Comparison of ENCODE assay signal across 17 mouse cellular contexts in the genomic region with DNA sequence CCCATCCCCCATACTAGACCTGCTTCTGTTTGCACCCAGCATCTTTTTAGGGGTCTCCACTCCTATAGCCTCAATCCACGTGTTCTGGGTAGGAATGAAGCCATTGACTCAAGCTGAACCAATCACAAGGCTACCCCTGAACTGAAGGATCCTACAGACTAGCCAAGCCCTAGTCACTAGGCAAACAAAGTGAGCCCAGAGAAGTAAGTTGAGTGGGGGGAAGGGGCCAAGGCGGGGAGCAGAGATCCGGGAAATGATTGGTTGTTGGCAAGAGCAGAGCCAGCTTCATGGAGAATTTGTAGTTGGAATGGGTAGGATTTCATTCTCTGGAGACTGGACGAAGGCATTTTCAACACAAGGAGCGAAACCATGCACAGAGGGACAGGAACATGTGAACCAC. TPM values are rescaled to one million over a fixed set of nuclear protein-coding genes. Genes with fewer than 3 reads are reported as not detected.
DNase-seq lines count a peak whose midpoint lies in the region; ATAC-seq and TF ChIP-seq lines count a peak whose summit lies in the region.
"Had no signal": no experiment of that assay in that cellular context is flagged by ENCODE, and none has a peak within 500 bp of the region (broad histone marks: within the 10 kb centered on the region; RNA-seq: fewer than 3 reads in every experiment).

No protein-coding gene starts in this region.

- H3K27me3 ChIP-seq in liver, embryonic 13.5 days, result no peaks in the 10 kb centered on the region
- no peaks in the 10 kb centered on the region for H3K27me3 ChIP-seq in liver, postnatal 0 days (ENCODE audit: insufficient read depth, low read length)
- H3K27me3 ChIP-seq in embryonic facial prominence, embryonic 13.5 days, result no peaks in the 10 kb centered on the region
- H3K27me3 ChIP-seq: liver, embryonic 15.5 days; midbrain, embryonic 13.5 days; neural tube, embryonic 12.5 days had no signal

- ATAC-seq in liver, embryonic 13.5 days (ENCODE audit: low read depth), result no peak
- ATAC-seq in liver, postnatal 0 days, result no peak
- peak; percentile 81; the same call in 1 of the 2 replicates for ATAC-seq in embryonic facial prominence, embryonic 13.5 days (ENCODE audit: insufficient number of reproducible peaks, insufficient read depth, low FRiP score, low TSS enrichment, low read depth)
- ATAC-seq: midbrain, embryonic 13.5 days had no signal

- no peak overlapping the region for H3K4me3 ChIP-seq in liver, embryonic 13.5 days (replicated peaks)
- H3K4me3 ChIP-seq in liver, postnatal 0 days (ENCODE audit: low read depth, low read length), result no peak overlapping the region
- H3K4me3 ChIP-seq in embryonic facial prominence, embryonic 13.5 days, result no peak overlapping the region
- H3K4me3 ChIP-seq: erythroblast, embryonic 14.5 days; heart, adult 2 months; liver, embryonic 15.5 days; midbrain, embryonic 13.5 days; neural tube, embryonic 12.5 days had no signal

- no peak overlapping the region for H3K27ac ChIP-seq in liver, embryonic 13.5 days
- no peak overlapping the region for H3K27ac ChIP-seq in liver, postnatal 0 days (ENCODE audit: low read depth)
- H3K27ac ChIP-seq in embryonic facial prominence, embryonic 13.5 days, result peak overlapping the region; percentile 71
- H3K27ac ChIP-seq: heart, adult 2 months; liver, embryonic 15.5 days; midbrain, embryonic 13.5 days; neural tube, embryonic 12.5 days had no signal

- no peak for TF ChIP-seq CTCF in liver, postnatal 0 days (IDR thresholded peaks at IDR 0.05; ENCODE audit: low read depth)

- no peak overlapping the region for H3K4me2 ChIP-seq in liver, embryonic 13.5 days
- no peak overlapping the region for H3K4me2 ChIP-seq in liver, postnatal 0 days (ENCODE audit: low read depth, low read length)
- peak overlapping the region; percentile 32 for H3K4me2 ChIP-seq in embryonic facial prominence, embryonic 13.5 days
- H3K4me2 ChIP-seq: liver, embryonic 15.5 days; midbrain, embryonic 13.5 days; neural tube, embryonic 12.5 days had no signal

- H3K36me3 ChIP-seq in liver, embryonic 13.5 days, result no peaks in the 10 kb centered on the region
- H3K36me3 ChIP-seq in liver, postnatal 0 days (replicated peaks; ENCODE audit: insufficient read depth, low read length), result no peaks in the 10 kb centered on the region
- no peaks in the 10 kb centered on the region for H3K36me3 ChIP-seq in embryonic facial prominence, embryonic 13.5 days
- H3K36me3 ChIP-seq: liver, embryonic 15.5 days; midbrain, embryonic 13.5 days; neural tube, embryonic 12.5 days had no signal

- 58% methylated on average over 5 of the region's 5 CpGs for WGBS in liver, embryonic 13.5 days (ENCODE audit: insufficient replicate concordance)
- 62% methylated on average over 5 of the region's 5 CpGs for WGBS in liver, postnatal 0 days (ENCODE audit: insufficient replicate concordance)
- WGBS in embryonic facial prominence, embryonic 13.5 days, result 28% methylated on average over 5 of the region's 5 CpGs

- TF ChIP-seq EP300 in liver, postnatal 0 days (IDR thresholded peaks at IDR 0.05; ENCODE audit: low read depth), result no peak

- 0 out of 2 replicates have a peak, but pooled peaks cover 3% of the 10 kb centered on the region for H3K9me3 ChIP-seq in liver, embryonic 13.5 days (replicated peaks)
- no peaks in the 10 kb centered on the region for H3K9me3 ChIP-seq in liver, postnatal 0 days (ENCODE audit: low read length)
- no peaks in the 10 kb centered on the region for H3K9me3 ChIP-seq in embryonic facial prominence, embryonic 13.5 days
- H3K9me3 ChIP-seq: liver, embryonic 15.5 days; midbrain, embryonic 13.5 days; neural tube, embryonic 12.5 days had no signal

- peak; percentile 44 for DNase-seq in adrenal gland, postnatal 14 days
- DNase-seq in adrenal gland, postnatal 4 days (ENCODE audit: low spot score in 2 of 2), result no peak
- DNase-seq in liver, embryonic 13.5 days, result no peak
- no peak for DNase-seq in liver, postnatal 0 days
- DNase-seq in lung, postnatal 36 days, result peak; percentile 52
- DNase-seq in cerebellum, postnatal 4 days (ENCODE audit: low spot score in 2 of 2), result no peak
- DNase-seq in frontal cortex, postnatal 25 days (ENCODE audit: low spot score in 2 of 2), result no peak
- DNase-seq: cerebellum, adult 9-10 months; kidney, adult 2 months; spleen, adult 18-20 months; thymus, adult 18-20 months had no signal

- 0 out of 2 replicates have a peak overlapping the region, but pooled peaks have one; percentile 11 for H3K9ac ChIP-seq in liver, embryonic 13.5 days
- H3K9ac ChIP-seq in liver, postnatal 0 days (replicated peaks), result no peak overlapping the region
- no peak overlapping the region for H3K9ac ChIP-seq in embryonic facial prominence, embryonic 13.5 days
- H3K9ac ChIP-seq: liver, embryonic 15.5 days; midbrain, embryonic 13.5 days; neural tube, embryonic 12.5 days had no signal

- peaks cover 38% of the 10 kb centered on the region for H3K4me1 ChIP-seq in liver, embryonic 13.5 days (replicated peaks)
- H3K4me1 ChIP-seq in liver, postnatal 0 days (ENCODE audit: insufficient read depth), result peaks cover 13% of the 10 kb centered on the region
- peaks cover 16% of the 10 kb centered on the region for H3K4me1 ChIP-seq in embryonic facial prominence, embryonic 13.5 days
- H3K4me1 ChIP-seq: neural tube, embryonic 12.5 days had no signal

RNA-seq across cellular contexts. Expression of gene Frat1, which starts 12.9 kb away (rescaled TPM):
- 7.5 and 10.7 TPM in 2 replicates for total RNA-seq in adrenal gland, postnatal 14 days (2021)
- total RNA-seq in adrenal gland, postnatal 4 days (2021), result 10 to 100 TPM; 11.9 to 12.2 TPM
- polyA plus RNA-seq in liver, embryonic 13.5 days (2015; fragmentation: Nextera tagmentation; extraction: Ambion mirVana), result 13.7 and 14.5 TPM in 2 replicates
- 7.8 and 8.1 TPM in 2 replicates for polyA plus RNA-seq in liver, postnatal 0 days (2015; fragmentation: Nextera tagmentation; extraction: Ambion mirVana)
- polyA plus RNA-seq in embryonic facial prominence, embryonic 13.5 days (2015; fragmentation: Nextera tagmentation; extraction: Ambion mirVana), result 6.9 and 7.4 TPM in 2 replicates

RNA-seq across cellular contexts. Expression of gene Arhgap19, which starts 15.1 kb away (rescaled TPM):
- total RNA-seq in adrenal gland, postnatal 14 days (2021), result 7.2 and 7.9 TPM in 2 replicates
- total RNA-seq in adrenal gland, postnatal 4 days (2021), result 10 to 100 TPM; 11.6 to 12.2 TPM
- polyA plus RNA-seq in liver, embryonic 13.5 days (2015; fragmentation: Nextera tagmentation; extraction: Ambion mirVana), result 25.0 and 33.6 TPM in 2 replicates
- polyA plus RNA-seq in liver, postnatal 0 days (2015; fragmentation: Nextera tagmentation; extraction: Ambion mirVana), result 10.5 and 12.9 TPM in 2 replicates
- polyA plus RNA-seq in embryonic facial prominence, embryonic 13.5 days (2015; fragmentation: Nextera tagmentation; extraction: Ambion mirVana), result 22.2 and 23.2 TPM in 2 replicates

RNA-seq across cellular contexts. Expression of gene Frat2, which starts 31.0 kb away (rescaled TPM):
- total RNA-seq in adrenal gland, postnatal 14 days (2021), result 5.5 and 6.4 TPM in 2 replicates
- total RNA-seq in adrenal gland, postnatal 4 days (2021), result 1 to 10 TPM; 7.5 to 9.3 TPM
- polyA plus RNA-seq in liver, embryonic 13.5 days (2015; fragmentation: Nextera tagmentation; extraction: Ambion mirVana), result 4.6 and 6.0 TPM in 2 replicates
- 3.3 and 3.7 TPM in 2 replicates for polyA plus RNA-seq in liver, postnatal 0 days (2015; fragmentation: Nextera tagmentation; extraction: Ambion mirVana)
- polyA plus RNA-seq in embryonic facial prominence, embryonic 13.5 days (2015; fragmentation: Nextera tagmentation; extraction: Ambion mirVana), result 4.9 and 5.3 TPM in 2 replicates

Comparison
In these comparisons a context has a peak if more than half of its experiments do, and no peak if none do; other contexts are left out.
1. DNase-seq: peak in adrenal gland, postnatal 14 days (single experiment) and lung, postnatal 36 days (single experiment); none in adrenal gland, postnatal 4 days (0 of 2), liver, embryonic 13.5 days (single experiment), liver, postnatal 0 days (single experiment), cerebellum, postnatal 4 days (0 of 2) and frontal cortex, postnatal 25 days (0 of 2).